Mouse (Mus musculus): ENCODE measurements around the gene Cald1. TPM values are rescaled to one million over a fixed set of nuclear protein-coding genes. Genes with fewer than 3 reads are reported as not detected.

Gene Cald1
- polyA plus RNA-seq, 1 experiment from 2014 or later: 58.0 TPM

- Histone ChIP-seq H3K36me3 (replicated peaks) (no peaks in the 10 kb centered on the region), H3K27me3 (no peaks in the 10 kb centered on the region), H3K4me3 (replicated peaks) (no peak overlapping the region), H3K4me1 (replicated peaks) (peaks cover 27% of the 10 kb centered on the region), H3K9me3 (replicated peaks) (no peaks in the 10 kb centered on the region), H3K27ac (replicated peaks) (no peak overlapping the region), H3K9ac (no peak overlapping the region), H3K4me2 (no peak overlapping the region)
- whole genome bisulfite sequencing (ENCODE audit: insufficient replicate concordance): 60% methylated on average over 6 of the region's 6 CpGs
- no peak for ATAC-seq (ENCODE audit: insufficient read depth)
Observed at GRCm38 (mm10) chr6:34719141-34719680, 120.9 kb downstream of the Cald1 start.

GRCm38 (mm10) chr6:34720447-34720846, 122.1 kb downstream of the Cald1 start:
- no peak for ATAC-seq (ENCODE audit: insufficient read depth)
- peaks cover 25% of the 10 kb centered on the region for H3K4me1 ChIP-seq (replicated peaks)
- 52% methylated on average over 4 of the region's 4 CpGs for WGBS (ENCODE audit: insufficient replicate concordance)

GRCm38 (mm10) chr6:34721740-34722139, 123.4 kb downstream of the Cald1 start:
- Histone ChIP-seq H3K9me3 (replicated peaks) (no peaks in the 10 kb centered on the region), H3K27me3 (no peaks in the 10 kb centered on the region), H3K9ac (no peak overlapping the region), H3K27ac (replicated peaks) (no peak overlapping the region), H3K4me2 (no peak overlapping the region), H3K4me1 (replicated peaks) (peaks cover 21% of the 10 kb centered on the region), H3K4me3 (replicated peaks) (no peak overlapping the region), H3K36me3 (replicated peaks) (no peaks in the 10 kb centered on the region)
- WGBS (ENCODE audit: insufficient replicate concordance): 54% methylated on average over 6 of the region's 6 CpGs
- ATAC-seq (ENCODE audit: insufficient read depth): no peak

More at GRCm38 (mm10) chr6:34720447-34720846, 122.1 kb downstream of the Cald1 start:
- no peak overlapping the region for H3K27ac ChIP-seq (replicated peaks)
- no peak overlapping the region for H3K4me3 ChIP-seq (replicated peaks)
- no peaks in the 10 kb centered on the region for H3K36me3 ChIP-seq (replicated peaks)
- H3K4me2 ChIP-seq: no peak overlapping the region
- no peaks in the 10 kb centered on the region for H3K27me3 ChIP-seq
- no peak overlapping the region for H3K9ac ChIP-seq
- no peaks in the 10 kb centered on the region for H3K9me3 ChIP-seq (replicated peaks)

DNA sequence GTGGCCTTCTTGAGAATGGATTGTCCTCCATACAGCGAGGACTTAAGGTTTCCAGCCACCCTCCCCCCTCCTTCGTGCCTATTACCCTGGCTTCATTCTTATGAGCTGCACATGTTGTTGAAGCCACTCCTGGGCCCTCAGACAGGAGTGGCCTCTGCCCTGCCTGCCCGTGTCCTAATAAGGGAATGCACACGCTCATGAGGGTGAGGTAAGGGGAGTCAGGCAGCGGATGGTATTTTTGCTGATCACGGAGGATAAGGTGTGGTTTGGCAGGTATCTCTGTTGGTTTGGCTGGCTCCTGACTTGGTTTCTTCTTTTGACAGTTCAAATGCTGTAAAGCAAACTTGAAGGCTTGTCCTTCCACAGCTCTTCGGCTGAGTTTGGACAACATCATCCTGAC, 124.4 kb downstream of the Cald1 start:
- H3K36me3 ChIP-seq (replicated peaks): no peaks in the 10 kb centered on the region
- no peaks in the 10 kb centered on the region for H3K27me3 ChIP-seq
- WGBS (ENCODE audit: insufficient replicate concordance): 64% methylated on average over 7 of the region's 7 CpGs
- peaks cover 25% of the 10 kb centered on the region for H3K4me1 ChIP-seq (replicated peaks)
- ATAC-seq (ENCODE audit: insufficient read depth): no peak
- no peak overlapping the region for H3K4me2 ChIP-seq
- H3K27ac ChIP-seq (replicated peaks): no peak overlapping the region
- H3K9ac ChIP-seq: no peak overlapping the region
- H3K4me3 ChIP-seq (replicated peaks): no peak overlapping the region
- H3K9me3 ChIP-seq (replicated peaks): no peaks in the 10 kb centered on the region

DNA sequence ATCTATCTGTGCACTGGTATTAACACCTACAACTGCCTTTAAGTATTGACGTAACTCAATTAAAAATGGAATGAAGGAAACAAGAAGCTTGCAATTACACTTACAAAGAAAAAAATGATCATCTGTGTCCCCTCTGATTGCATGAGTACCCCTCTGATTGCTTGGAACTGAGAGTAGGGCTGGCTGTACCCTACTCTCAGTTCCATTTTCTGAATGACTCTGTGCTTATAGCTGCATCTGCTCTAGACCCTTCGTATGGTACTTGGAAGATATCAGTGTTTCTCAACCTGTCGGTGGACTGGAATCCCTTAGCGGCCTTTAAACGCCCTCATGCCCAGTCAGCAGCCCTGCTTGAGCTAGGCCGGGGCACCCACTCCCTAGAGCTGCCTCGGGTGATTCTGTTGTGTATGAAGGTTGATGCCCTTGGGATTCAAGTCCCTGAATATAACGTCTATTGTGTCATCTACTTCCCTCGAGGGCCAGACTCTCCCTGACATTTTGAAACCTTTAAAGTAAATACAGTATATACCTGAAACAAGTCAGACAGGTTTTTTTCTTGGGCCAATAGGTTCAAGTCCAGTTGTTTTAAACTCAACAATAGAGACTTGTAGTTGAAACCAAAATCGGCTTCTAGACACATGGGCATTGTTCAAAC, 125.1 kb downstream of the Cald1 start:
- Histone ChIP-seq H3K27ac (replicated peaks) (no peak overlapping the region), H3K4me3 (replicated peaks) (no peak overlapping the region), H3K36me3 (replicated peaks) (no peaks in the 10 kb centered on the region), H3K27me3 (no peaks in the 10 kb centered on the region), H3K4me1 (replicated peaks) (peaks cover 25% of the 10 kb centered on the region), H3K9ac (no peak overlapping the region), H3K4me2 (no peak overlapping the region), H3K9me3 (replicated peaks) (no peaks in the 10 kb centered on the region)
- ATAC-seq (ENCODE audit: insufficient read depth): no peak
- WGBS (ENCODE audit: insufficient replicate concordance): 61% methylated on average over 10 of the region's 10 CpGs

- Histone ChIP-seq H3K4me1 (replicated peaks) (0 out of 2 replicates have a peak, but pooled peaks cover 21% of the 10 kb centered on the region), H3K36me3 (replicated peaks) (no peaks in the 10 kb centered on the region), H3K4me3 (replicated peaks) (no peak overlapping the region), H3K27me3 (no peaks in the 10 kb centered on the region), H3K27ac (replicated peaks) (no peak overlapping the region), H3K9ac (no peak overlapping the region), H3K4me2 (no peak overlapping the region), H3K9me3 (replicated peaks) (no peaks in the 10 kb centered on the region)
- ATAC-seq (ENCODE audit: insufficient read depth): no peak
- 49% methylated on average over 1 of the region's 1 CpGs for WGBS (ENCODE audit: insufficient replicate concordance)
Observed at GRCm38 (mm10) chr6:34725660-34726059, 127.4 kb downstream of the Cald1 start.

- H3K9ac ChIP-seq: no peak overlapping the region
- no peaks in the 10 kb centered on the region for H3K27me3 ChIP-seq
- no peaks in the 10 kb centered on the region for H3K9me3 ChIP-seq (replicated peaks)
- no peak overlapping the region for H3K4me3 ChIP-seq (replicated peaks)
- no peak overlapping the region for H3K4me2 ChIP-seq
- 0 out of 2 replicates have a peak overlapping the region, but pooled peaks have one; percentile 24 for H3K27ac ChIP-seq (replicated peaks)
- WGBS (ENCODE audit: insufficient replicate concordance): 41% methylated on average over 1 of the region's 1 CpGs
- H3K4me1 ChIP-seq (replicated peaks): 0 out of 2 replicates have a peak, but pooled peaks cover 21% of the 10 kb centered on the region
- ATAC-seq (ENCODE audit: insufficient read depth): no peak
- H3K36me3 ChIP-seq (replicated peaks): no peaks in the 10 kb centered on the region
Observed at GRCm38 (mm10) chr6:34726104-34726503, 127.8 kb downstream of the Cald1 start.

DNA sequence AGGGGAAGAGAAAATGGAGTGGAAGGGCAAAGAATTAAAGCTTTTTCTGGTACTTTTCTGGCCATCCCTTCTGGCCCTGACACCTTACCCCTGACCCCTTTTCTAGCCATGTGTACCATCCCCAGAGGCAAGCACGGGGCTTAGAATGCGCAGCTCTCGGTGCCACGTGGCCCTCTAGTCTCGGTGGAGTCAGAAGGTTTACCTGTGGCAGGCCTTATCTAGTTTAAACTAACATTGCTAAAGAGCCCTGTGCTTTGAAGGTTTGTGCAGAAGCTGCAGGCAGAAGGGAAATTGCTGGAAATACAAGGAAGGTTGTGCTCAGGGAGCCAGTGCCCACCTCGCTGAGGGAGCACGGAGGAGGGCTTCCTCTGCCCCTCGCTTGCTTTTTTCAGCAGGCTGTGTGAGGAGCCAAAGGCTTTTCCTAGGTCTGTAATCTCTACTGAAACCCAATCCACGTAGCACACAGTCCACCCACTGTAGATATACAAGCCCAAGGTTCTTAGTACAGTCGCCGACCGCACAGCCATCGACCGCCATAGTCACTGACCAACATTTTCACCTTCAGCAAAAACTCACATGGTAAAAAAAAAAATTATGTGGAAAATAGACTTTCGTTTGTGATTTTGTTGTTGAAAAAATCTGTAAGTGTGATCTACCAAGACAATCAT, 129.2 kb downstream of the Cald1 start:
- no peak overlapping the region for H3K9ac ChIP-seq
- H3K27ac ChIP-seq (replicated peaks): peak overlapping the region; percentile 61
- no peaks in the 10 kb centered on the region for H3K27me3 ChIP-seq
- ATAC-seq (ENCODE audit: insufficient read depth): peak; percentile 74
- H3K4me3 ChIP-seq (replicated peaks): no peak overlapping the region
- H3K4me1 ChIP-seq (replicated peaks): 0 out of 2 replicates have a peak, but pooled peaks cover 14% of the 10 kb centered on the region
- 65% methylated on average over 15 of the region's 15 CpGs for WGBS (ENCODE audit: insufficient replicate concordance)
- no peaks in the 10 kb centered on the region for H3K36me3 ChIP-seq (replicated peaks)
- peak overlapping the region; percentile 36; the same call in 1 of the 2 replicates for H3K4me2 ChIP-seq
- no peaks in the 10 kb centered on the region for H3K9me3 ChIP-seq (replicated peaks)

DNA sequence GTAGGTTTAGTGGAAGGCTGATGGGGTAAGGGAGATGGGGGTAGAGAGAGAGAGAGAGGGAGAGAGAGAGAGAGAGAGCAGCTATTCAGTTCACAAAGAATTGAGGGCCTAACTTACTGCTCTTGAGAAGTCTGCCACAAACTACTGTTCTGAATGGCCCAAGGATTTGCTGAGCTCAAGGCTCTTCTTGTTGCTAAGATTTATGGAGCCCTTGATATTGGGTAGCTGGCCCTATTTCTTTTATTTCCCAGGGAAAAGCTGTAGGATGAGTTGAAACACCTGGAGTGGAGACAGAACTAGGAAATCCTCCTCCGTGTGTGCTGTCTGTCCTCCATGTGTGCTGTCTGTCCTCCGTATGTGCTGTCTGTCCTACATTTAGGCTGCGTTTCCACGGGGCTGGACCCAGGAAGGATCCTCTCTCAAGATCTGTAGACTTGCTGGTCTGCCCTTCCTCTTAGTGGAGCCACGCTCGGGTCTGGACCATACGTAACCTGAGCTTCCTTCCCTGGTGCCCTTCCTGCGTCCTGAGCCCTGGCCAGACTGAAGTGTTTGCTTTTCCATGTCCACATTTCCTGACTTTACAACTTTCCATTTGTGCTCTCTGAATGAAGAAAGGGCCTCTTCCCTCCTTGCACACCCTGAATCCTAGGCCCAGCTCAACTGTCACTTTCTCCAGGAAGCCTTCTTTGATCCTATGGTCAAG, 131.3 kb downstream of the Cald1 start:
- H3K27me3 ChIP-seq: no peaks in the 10 kb centered on the region
- 41% methylated on average over 8 of the region's 8 CpGs for WGBS (ENCODE audit: insufficient replicate concordance)
- H3K4me1 ChIP-seq (replicated peaks): 0 out of 2 replicates have a peak, but pooled peaks cover 14% of the 10 kb centered on the region
- H3K9me3 ChIP-seq (replicated peaks): no peaks in the 10 kb centered on the region
- H3K27ac ChIP-seq (replicated peaks): no peak overlapping the region
- no peak for ATAC-seq (ENCODE audit: insufficient read depth)
- H3K36me3 ChIP-seq (replicated peaks): no peaks in the 10 kb centered on the region
- no peak overlapping the region for H3K4me3 ChIP-seq (replicated peaks)
- no peak overlapping the region for H3K4me2 ChIP-seq
- H3K9ac ChIP-seq: no peak overlapping the region

DNA sequence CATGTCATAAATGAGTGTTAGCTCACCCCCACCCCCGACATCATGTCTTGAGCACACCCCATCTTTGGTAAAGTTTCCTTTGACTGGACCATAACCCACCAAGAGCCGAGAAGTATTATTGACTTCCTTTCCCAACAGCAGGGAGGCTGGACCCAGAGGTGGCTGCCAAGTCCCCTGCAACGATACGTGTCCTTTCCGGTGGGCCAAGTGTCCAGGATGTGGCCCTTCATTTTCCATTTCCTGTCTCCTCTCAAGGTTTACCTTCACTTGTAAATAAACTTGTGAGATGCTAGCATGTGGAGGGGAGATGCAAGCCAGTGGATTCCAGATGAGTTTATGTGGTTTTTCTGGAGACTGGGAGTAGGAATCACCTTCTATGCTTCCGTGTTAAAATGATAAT, 132.7 kb downstream of the Cald1 start:
- Histone ChIP-seq H3K27ac (replicated peaks) (no peak overlapping the region), H3K4me2 (no peak overlapping the region), H3K27me3 (no peaks in the 10 kb centered on the region), H3K4me1 (replicated peaks) (0 out of 2 replicates have a peak, but pooled peaks cover 14% of the 10 kb centered on the region), H3K9ac (no peak overlapping the region), H3K9me3 (replicated peaks) (no peaks in the 10 kb centered on the region), H3K4me3 (replicated peaks) (no peak overlapping the region), H3K36me3 (replicated peaks) (no peaks in the 10 kb centered on the region)
- ATAC-seq (ENCODE audit: insufficient read depth): no peak
- WGBS (ENCODE audit: insufficient replicate concordance): 49% methylated on average over 6 of the region's 6 CpGs

- 71% methylated on average over 9 of the region's 9 CpGs for WGBS (ENCODE audit: insufficient replicate concordance)
- H3K4me2 ChIP-seq: no peak overlapping the region
- no peaks in the 10 kb centered on the region for H3K9me3 ChIP-seq (replicated peaks)
- no peaks in the 10 kb centered on the region for H3K36me3 ChIP-seq (replicated peaks)
- 0 out of 2 replicates have a peak, but pooled peaks cover 12% of the 10 kb centered on the region for H3K4me1 ChIP-seq (replicated peaks)
- no peaks in the 10 kb centered on the region for H3K27me3 ChIP-seq
- no peak overlapping the region for H3K27ac ChIP-seq (replicated peaks)
- no peak overlapping the region for H3K9ac ChIP-seq
- no peak overlapping the region for H3K4me3 ChIP-seq (replicated peaks)
- ATAC-seq (ENCODE audit: insufficient read depth): no peak
Observed at GRCm38 (mm10) chr6:34731529-34731928, 133.2 kb downstream of the Cald1 start.

Data from liver, embryonic 15.5 days (tissue).